Mouse (Mus musculus): Measurements from ENCODE around the gene Klhdc10.

Gene Klhdc10

DNA sequence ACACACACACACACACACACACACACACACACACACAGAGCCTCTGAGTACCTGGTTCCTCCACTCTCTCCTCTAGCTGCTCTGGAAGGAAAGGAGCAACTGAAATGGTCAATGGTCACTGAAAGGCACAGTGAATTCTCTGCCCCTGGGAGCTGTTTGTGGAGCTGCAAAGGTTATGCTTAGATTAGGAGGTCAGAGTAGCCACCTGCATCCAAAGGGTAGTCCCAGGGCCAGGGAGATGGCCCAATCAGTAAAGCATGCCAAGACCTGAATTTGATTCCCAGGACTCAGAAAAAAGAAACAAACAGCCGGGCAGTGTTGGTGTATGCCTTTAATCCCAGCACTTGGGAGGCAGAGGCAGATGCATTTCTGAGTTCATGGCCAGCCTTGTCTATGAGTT lies 66.4 kb downstream of the Klhdc10 start:
- DNase-seq (ENCODE audit: low spot score in 2 of 2) = no peak

DNA sequence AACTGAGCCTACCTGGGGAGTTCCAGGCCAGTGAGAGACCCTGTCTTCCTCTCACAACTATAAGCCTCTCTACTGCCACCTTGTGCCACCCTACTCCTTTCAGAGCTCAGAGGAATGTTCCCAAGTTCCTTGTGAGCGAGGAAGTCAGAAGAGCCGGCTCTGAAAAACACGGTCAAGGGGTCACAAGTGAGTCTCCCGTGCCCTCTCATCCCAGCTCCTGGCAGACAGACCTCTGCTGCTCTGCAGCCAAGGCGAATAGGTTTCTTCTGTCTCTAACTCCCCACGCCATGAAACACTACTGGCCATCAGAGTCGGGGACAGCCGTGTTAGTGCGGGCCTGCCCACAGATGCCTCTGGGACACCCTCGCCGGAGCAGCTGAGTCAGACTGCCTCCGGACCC lies 67.0 kb downstream of the Klhdc10 start:
- no peak for DNase-seq (ENCODE audit: low spot score in 2 of 2)

DNA sequence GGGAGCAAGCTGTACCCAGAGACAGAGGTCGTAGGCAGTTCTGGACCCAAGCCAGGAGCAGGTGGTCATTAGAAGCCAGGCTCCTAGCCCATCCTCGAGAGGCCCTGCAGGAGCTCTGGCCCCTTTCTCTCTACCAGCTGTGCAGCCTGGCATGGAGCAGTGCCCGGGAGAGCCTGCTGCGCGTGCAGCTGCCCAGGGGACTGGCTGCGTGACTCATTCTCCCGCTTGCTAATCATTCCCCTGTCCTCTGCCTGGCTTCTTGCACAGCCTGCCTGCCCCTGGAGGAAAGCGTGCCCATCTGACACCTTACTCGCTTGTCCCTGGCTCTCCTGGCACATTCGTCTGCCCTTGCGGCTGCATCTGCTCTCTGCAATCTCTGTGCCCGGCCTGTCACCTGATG lies 67.7 kb downstream of the Klhdc10 start:
- DNase-seq (ENCODE audit: low spot score in 2 of 2) = no peak

- no peak for DNase-seq (ENCODE audit: low spot score in 2 of 2)
These were observed 70.0 kb downstream of the Klhdc10 start for GRCm38 (mm10) chr6:30471706-30472105.

DNA sequence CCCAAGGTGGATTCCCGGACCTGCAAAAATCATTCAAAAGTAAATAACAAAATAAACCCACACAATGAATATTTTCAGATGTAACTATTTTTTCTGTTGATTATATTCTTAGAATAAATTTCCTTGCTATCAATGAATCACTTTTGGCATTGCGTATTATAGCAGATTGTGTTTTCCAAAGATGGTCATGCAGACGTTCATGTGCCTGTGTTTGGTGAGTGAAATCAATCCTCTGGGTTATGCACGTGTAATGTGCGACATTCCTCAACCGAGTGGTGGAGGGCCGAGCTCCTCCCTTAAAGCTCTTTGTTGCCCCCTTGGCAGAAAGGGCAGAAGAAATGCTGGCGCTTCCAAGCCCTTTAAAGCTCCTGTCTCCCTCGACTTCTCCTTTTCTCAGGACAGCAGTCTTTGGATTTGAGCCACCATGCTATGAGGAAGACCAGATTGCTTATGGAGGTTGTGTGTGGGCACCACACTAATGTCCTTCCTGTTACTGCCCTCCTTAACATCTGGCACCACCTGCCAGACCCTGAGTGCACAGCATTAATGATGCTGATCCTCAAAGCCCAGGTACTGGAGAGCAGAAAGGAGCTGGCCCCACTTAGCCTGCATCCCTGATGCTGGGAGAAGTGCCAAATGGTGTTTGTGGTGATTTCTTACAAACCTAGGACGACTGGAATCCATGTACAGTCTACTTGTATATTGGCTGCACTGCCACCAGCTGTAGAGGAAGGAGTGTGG lies 74.5 kb downstream of the Klhdc10 start:
- DNase-seq (ENCODE audit: low spot score in 2 of 2) = no peak

GRCm38 (mm10) chr6:30477210-30477714 lies 75.6 kb downstream of the Klhdc10 start:
- DNase-seq (ENCODE audit: low spot score in 2 of 2) = no peak

DNA sequence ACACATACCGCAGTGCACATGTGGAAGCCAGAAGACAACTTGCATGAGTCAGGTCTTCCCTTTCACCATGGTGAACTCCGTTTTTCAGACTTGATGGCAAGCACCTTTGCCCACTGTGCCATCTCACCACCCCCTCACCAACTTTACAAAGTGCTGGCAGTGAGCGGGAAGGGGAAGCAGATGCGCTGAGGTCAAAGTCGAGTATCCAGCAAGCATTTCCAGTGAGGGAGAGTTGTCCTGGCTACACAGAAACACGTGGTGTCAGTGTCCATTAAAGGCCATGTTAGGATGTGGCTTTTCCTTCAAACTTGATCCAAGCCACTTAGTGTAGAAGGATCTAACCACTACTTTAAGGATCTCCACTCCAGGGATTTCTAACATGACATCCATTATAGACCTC lies 76.1 kb downstream of the Klhdc10 start:
- no peak for DNase-seq (ENCODE audit: low spot score in 2 of 2)

DNA sequence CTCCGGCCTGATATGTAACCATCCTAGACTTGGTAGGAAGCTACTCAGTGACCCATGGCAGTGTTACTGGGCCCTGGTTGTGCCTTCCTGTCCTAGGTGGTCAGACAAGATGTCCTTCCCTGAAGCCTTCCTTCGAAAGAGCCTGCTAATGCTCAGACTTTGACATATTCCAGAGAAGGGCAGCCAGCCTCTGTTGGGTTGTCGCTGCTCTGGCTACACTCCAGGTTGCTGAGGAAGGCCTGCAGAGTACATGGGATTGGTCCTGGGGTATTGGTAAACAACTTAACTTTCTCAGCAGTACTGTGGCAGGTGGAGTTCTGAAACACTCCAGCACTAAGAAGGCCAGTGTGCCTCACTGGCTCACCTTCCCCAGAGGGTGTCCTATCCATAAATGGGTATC lies 77.8 kb downstream of the Klhdc10 start:
- DNase-seq (ENCODE audit: low spot score in 2 of 2) = no peak

- DNase-seq (ENCODE audit: low spot score in 2 of 2) = no peak
These were observed 81.2 kb downstream of the Klhdc10 start for GRCm38 (mm10) chr6:30482908-30483307.

DNA sequence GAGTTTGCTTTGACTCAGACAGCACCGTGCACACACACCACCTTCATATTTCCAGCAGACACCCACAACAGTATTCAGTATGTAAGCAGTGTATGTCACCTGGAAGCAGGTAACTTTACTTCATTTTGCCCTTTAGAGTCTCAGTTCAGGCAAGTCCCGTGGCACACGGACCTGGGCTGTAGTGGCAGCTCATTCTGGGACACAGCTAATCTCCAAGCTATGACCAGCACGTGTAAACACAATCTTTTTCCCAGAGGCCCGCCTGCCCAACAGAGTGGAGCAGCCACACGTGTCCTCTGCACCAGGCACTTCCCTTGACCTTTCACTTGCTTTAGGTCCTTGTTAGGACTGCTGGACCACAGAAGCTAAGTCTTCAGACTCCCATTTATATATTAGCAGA lies 84.8 kb downstream of the Klhdc10 start:
- DNase-seq (ENCODE audit: low spot score in 2 of 2) = no peak

GRCm38 (mm10) chr6:30499049-30499448 lies 97.4 kb downstream of the Klhdc10 start:
- DNase-seq (ENCODE audit: low spot score in 2 of 2) = no peak
